Mouse (Mus musculus): ENCODE results near the gene Gm49339.

GRCm38 (mm10) chr10:51526090-51526489, 45.7 kb downstream of the Gm49339 start:
- TF ChIP-seq ZNF384 (IDR thresholded peaks at IDR 0.05; ENCODE audit: low read depth, low read length) (no peak), ZC3H11A (IDR thresholded peaks at IDR 0.05; ENCODE audit: borderline replicate concordance, low read depth, low read length) (no peak), MAFK (IDR thresholded peaks at IDR 0.05; ENCODE audit: insufficient read depth, low read depth, low read length) (no peak), HCFC1 (IDR thresholded peaks at IDR 0.05; ENCODE audit: borderline replicate concordance, insufficient read depth, low read length) (no peak), CHD2 (IDR thresholded peaks at IDR 0.05; ENCODE audit: low read depth, low read length) (no peak)
